Comparison of ENCODE assay signal across 16 mouse cellular contexts in the genomic region with DNA sequence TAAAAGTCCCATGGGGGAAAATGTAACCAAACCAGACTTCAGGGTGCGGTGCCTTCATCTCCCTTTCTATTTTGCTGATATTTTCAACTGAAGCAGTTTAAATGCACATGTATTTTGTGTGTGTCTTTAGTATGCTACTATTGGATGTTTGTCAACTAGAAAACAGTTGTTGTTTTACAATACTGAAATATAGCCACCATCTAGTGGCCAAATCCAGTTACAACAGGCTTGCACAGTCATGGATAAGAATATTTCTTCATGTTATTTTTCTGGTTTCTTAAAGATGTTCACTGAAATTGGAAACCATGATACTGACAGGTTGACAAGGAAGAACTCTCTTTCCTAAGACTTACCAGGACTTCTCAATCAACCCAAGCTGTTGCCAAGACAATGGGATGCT.
DNase-seq lines count a peak whose midpoint lies in the region; ATAC-seq and TF ChIP-seq lines count a peak whose summit lies in the region.
"Had no signal": no experiment of that assay in that cellular context is flagged by ENCODE, and none has a peak within 500 bp of the region (broad histone marks: within the 10 kb centered on the region; RNA-seq: fewer than 3 reads in every experiment).

No protein-coding gene starts in this region.

- H3K36me3 ChIP-seq in intestine, postnatal 0 days (ENCODE audit: control insufficient read depth, insufficient read depth) = no peaks in the 10 kb centered on the region
- no peaks in the 10 kb centered on the region for H3K36me3 ChIP-seq in intestine, embryonic 15.5 days
- no peaks in the 10 kb centered on the region for H3K36me3 ChIP-seq in lung, embryonic 14.5 days (ENCODE audit: insufficient read depth)
- H3K36me3 ChIP-seq: embryonic facial prominence, embryonic 13.5 days; limb, embryonic 15.5 days had no signal

- TF ChIP-seq POLR2A in lung, adult 2 months (IDR thresholded peaks at IDR 0.05; ENCODE audit: borderline replicate concordance, extremely low read depth, low read depth, low read length) = no peak
- TF ChIP-seq POLR2A in brain, embryonic 14.5 days (IDR thresholded peaks at IDR 0.05; ENCODE audit: borderline replicate concordance, extremely low read depth, insufficient read depth, insufficient read length, poor library complexity, severe bottlenecking) = no peak

- H3K27me3 ChIP-seq in intestine, postnatal 0 days (replicated peaks; ENCODE audit: control insufficient read depth, insufficient read depth, low read length) = no peaks in the 10 kb centered on the region
- no peaks in the 10 kb centered on the region for H3K27me3 ChIP-seq in intestine, embryonic 15.5 days (replicated peaks)
- H3K27me3 ChIP-seq in lung, embryonic 14.5 days (ENCODE audit: insufficient read depth, low read length) = no peaks in the 10 kb centered on the region
- H3K27me3 ChIP-seq: embryonic facial prominence, embryonic 13.5 days; limb, embryonic 15.5 days had no signal

- no peak overlapping the region for H3K27ac ChIP-seq in intestine, postnatal 0 days (ENCODE audit: low read depth, low read length)
- no peak overlapping the region for H3K27ac ChIP-seq in intestine, embryonic 15.5 days
- H3K27ac ChIP-seq in lung, embryonic 14.5 days (ENCODE audit: low read depth) = no peak overlapping the region
- H3K27ac ChIP-seq: embryonic facial prominence, embryonic 13.5 days; limb, embryonic 15.5 days had no signal

- DNase-seq in cerebellum, postnatal 14 days = peak; percentile 52 to 55
- peak; percentile 51 for DNase-seq in lung, embryonic 14.5 days
- no peak for DNase-seq in lung, adult 2 months
- peak; percentile 55 for DNase-seq in brain, embryonic 14.5 days (ENCODE audit: low read depth)
- DNase-seq in natural killer cell, adult 2 months (ENCODE audit: low spot score in 2 of 2) = no peak
- DNase-seq: B cell, adult 2 months; heart, postnatal 14 days; lung, postnatal 36 days; right cerebral cortex, postnatal 25 days had no signal

- H3K4me1 ChIP-seq in intestine, postnatal 0 days (replicated peaks; ENCODE audit: control insufficient read depth, insufficient read depth, low read length) = no peaks in the 10 kb centered on the region
- H3K4me1 ChIP-seq in intestine, embryonic 15.5 days (replicated peaks) = no peaks in the 10 kb centered on the region
- H3K4me1 ChIP-seq in lung, embryonic 14.5 days (ENCODE audit: insufficient read depth) = no peaks in the 10 kb centered on the region
- no peaks in the 10 kb centered on the region for H3K4me1 ChIP-seq in lung, adult 2 months (ENCODE audit: control insufficient read depth, insufficient read depth, low read length)
- H3K4me1 ChIP-seq: embryonic facial prominence, embryonic 13.5 days; limb, embryonic 15.5 days had no signal

- H3K4me3 ChIP-seq in intestine, postnatal 0 days (ENCODE audit: low read depth, low read length) = no peak overlapping the region
- no peak overlapping the region for H3K4me3 ChIP-seq in intestine, embryonic 15.5 days (replicated peaks)
- H3K4me3 ChIP-seq in lung, embryonic 14.5 days (ENCODE audit: low read depth, low read length) = no peak overlapping the region
- H3K4me3 ChIP-seq in lung, adult 2 months (replicated peaks; ENCODE audit: extremely low read depth, low read depth, low read length) = no peak overlapping the region
- H3K4me3 ChIP-seq: embryonic facial prominence, embryonic 13.5 days; limb, embryonic 15.5 days had no signal

- no peak for ATAC-seq in cerebellum, adult (ENCODE audit: insufficient number of reproducible peaks, low FRiP score, low TSS enrichment)
- no peak for ATAC-seq in intestine, postnatal 0 days
- no peak for ATAC-seq in intestine, embryonic 15.5 days
- no peak for ATAC-seq in lung, embryonic 14.5 days (ENCODE audit: insufficient read depth)
- ATAC-seq: intestine, embryonic 16.5 days; midbrain, embryonic 16.5 days had no signal

- no peak overlapping the region for H3K4me2 ChIP-seq in intestine, postnatal 0 days (replicated peaks; ENCODE audit: low read depth)
- H3K4me2 ChIP-seq in intestine, embryonic 15.5 days (replicated peaks) = no peak overlapping the region
- no peak overlapping the region for H3K4me2 ChIP-seq in lung, embryonic 14.5 days
- H3K4me2 ChIP-seq: embryonic facial prominence, embryonic 13.5 days; limb, embryonic 15.5 days had no signal

- 97% methylated on average over 1 of the region's 1 CpGs for WGBS in intestine, postnatal 0 days
- WGBS in intestine, embryonic 15.5 days = 91% methylated on average over 1 of the region's 1 CpGs
- WGBS in lung, embryonic 14.5 days = 97% methylated on average over 1 of the region's 1 CpGs
- WGBS in lung, adult 2 months = 90% methylated on average over 1 of the region's 1 CpGs

- TF ChIP-seq CTCF in intestine, postnatal 0 days (IDR thresholded peaks at IDR 0.05; ENCODE audit: low read depth) = peak; percentile 53
- peak; percentile 45 for TF ChIP-seq CTCF in lung, embryonic 14.5 days (IDR thresholded peaks at IDR 0.05; ENCODE audit: low read depth)
- TF ChIP-seq CTCF in lung, adult 2 months (IDR thresholded peaks at IDR 0.05; ENCODE audit: insufficient read depth, low read length) = no peak
- 0 out of 2 replicates have a peak, but pooled peaks have one; percentile 7 for TF ChIP-seq CTCF in brain, embryonic 14.5 days (IDR thresholded peaks at IDR 0.05; ENCODE audit: borderline replicate concordance, extremely low read depth, insufficient read depth, insufficient read length)

- no peaks in the 10 kb centered on the region for H3K9me3 ChIP-seq in intestine, postnatal 0 days (ENCODE audit: control insufficient read depth)
- H3K9me3 ChIP-seq in intestine, embryonic 15.5 days = no peaks in the 10 kb centered on the region
- no peaks in the 10 kb centered on the region for H3K9me3 ChIP-seq in lung, embryonic 14.5 days (ENCODE audit: low read depth, low read length)
- H3K9me3 ChIP-seq: embryonic facial prominence, embryonic 13.5 days; limb, embryonic 15.5 days had no signal

- no peak overlapping the region for H3K9ac ChIP-seq in intestine, postnatal 0 days (ENCODE audit: low read depth, low read length)
- H3K9ac ChIP-seq in intestine, embryonic 15.5 days = no peak overlapping the region
- no peak overlapping the region for H3K9ac ChIP-seq in lung, embryonic 14.5 days
- H3K9ac ChIP-seq: embryonic facial prominence, embryonic 13.5 days; limb, embryonic 15.5 days had no signal

Comparison
In these comparisons a context has a peak if more than half of its experiments do, and no peak if none do; other contexts are left out.
1. DNase-seq: peak in cerebellum, postnatal 14 days (2 of 2), lung, embryonic 14.5 days (single experiment) and brain, embryonic 14.5 days (single experiment); none in lung, adult 2 months (single experiment) and natural killer cell, adult 2 months (0 of 2).